Mouse (Mus musculus) myocyte (in vitro differentiated cells): Measurements from ENCODE around the gene 4930442H23Rik.

ENCODE experiments used
- CEBPB ChIP-seq: IDR thresholded peaks from 2 replicates; pipeline ENCODE4 v1.6.1; 2011; ENCODE audit warnings: mild to moderate bottlenecking, moderate library complexity; ENCODE audit not compliant: poor library complexity, insufficient read depth, severe bottlenecking
- E2F4 ChIP-seq: IDR thresholded peaks from one replicate; pipeline ENCODE4 v1.6.1; 2011; ENCODE audit warnings: mild to moderate bottlenecking, control low read depth, moderate library complexity; ENCODE audit not compliant: insufficient read depth
- MAX ChIP-seq: IDR thresholded peaks from one replicate; pipeline ENCODE4 v1.6.1; 2011; ENCODE audit warnings: low read depth, mild to moderate bottlenecking, control low read depth
- MYOD1 ChIP-seq, 3 experiments: IDR thresholded peaks; one replicate each; pipeline ENCODE4 v1.6.1; 2011; ENCODE audit warnings: control low read depth in 2 of 3, low read depth in 2 of 3, mild to moderate bottlenecking in 2 of 3, moderate library complexity in 1 of 3; ENCODE audit not compliant: insufficient read length in 2 of 3, control insufficient read depth in 1 of 3
- POLR2A ChIP-seq: IDR thresholded peaks from one replicate; pipeline ENCODE4 v1.6.1; 2011; ENCODE audit warnings: low read depth, mild to moderate bottlenecking, control low read depth, moderate library complexity; ENCODE audit not compliant: insufficient read length
- POLR2AphosphoS2 ChIP-seq: IDR thresholded peaks from one replicate; pipeline ENCODE4 v1.6.1; 2011; ENCODE audit warnings: low read depth, control low read depth; ENCODE audit not compliant: insufficient read length
- SRF ChIP-seq: IDR thresholded peaks from one replicate; pipeline ENCODE4 v1.6.1; 2011; ENCODE audit warnings: low read depth; ENCODE audit not compliant: control insufficient read depth, insufficient read length
- TCF12 ChIP-seq: IDR thresholded peaks from one replicate; pipeline ENCODE4 v1.6.1; 2011; ENCODE audit warnings: mild to moderate bottlenecking, control low read depth; ENCODE audit not compliant: poor library complexity, insufficient read depth, severe bottlenecking
- TCF3 ChIP-seq: IDR thresholded peaks from one replicate; pipeline ENCODE4 v1.6.1; 2011; ENCODE audit warnings: low read depth, control low read depth; ENCODE audit not compliant: insufficient read length

DNA sequence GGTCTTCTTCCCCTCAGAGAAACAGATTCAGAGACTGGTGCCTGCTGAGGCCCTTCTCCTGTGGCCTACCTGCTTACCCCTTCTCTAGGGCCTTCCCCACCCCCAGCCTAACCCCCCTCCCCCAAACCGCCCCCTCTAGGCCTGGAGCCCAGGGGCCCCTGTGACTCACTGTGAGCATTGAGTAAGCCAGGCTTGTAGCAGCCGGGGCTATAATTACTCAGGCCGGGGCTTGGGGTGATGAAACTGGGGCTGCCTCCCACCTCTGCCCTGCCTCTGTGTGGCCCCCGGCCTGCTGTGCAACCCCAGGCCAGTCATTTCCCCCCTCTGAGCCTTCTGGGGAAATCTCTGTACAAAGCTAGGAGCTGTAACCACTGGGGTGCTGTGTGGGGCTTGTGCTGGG is 37.4 kb downstream of the 4930442H23Rik start:
- no peak for TF ChIP-seq POLR2A
- TF ChIP-seq E2F4 = no peak
- no peak for TF ChIP-seq MAX
- TF ChIP-seq SRF = no peak
- TF ChIP-seq CEBPB = peak; percentile 45; the same call in 1 of the 2 replicates
- no peak for TF ChIP-seq MYOD1 (IDR thresholded peaks at IDR 0.05; ENCODE audit: control insufficient read depth in 1 of 3, insufficient read length in 2 of 3, low read depth in 2 of 3)
- TF ChIP-seq TCF12 = no peak
- TF ChIP-seq TCF3 = no peak
- no peak for TF ChIP-seq POLR2AphosphoS2
